Mouse (Mus musculus) lung, postnatal 0 days (tissue): Measurements from ENCODE around the gene Ucp3.

ENCODE experiments used
- CTCF ChIP-seq: IDR thresholded peaks from 2 replicates; pipeline ENCODE4 v1.5.1; 2016; ENCODE audit warnings: antibody characterized with exemption, mild to moderate bottlenecking
- EP300 ChIP-seq: IDR thresholded peaks from 2 replicates; pipeline ENCODE4 v1.6.1; 2016; ENCODE audit warnings: antibody characterized with exemption, mild to moderate bottlenecking, control low read depth

DNA sequence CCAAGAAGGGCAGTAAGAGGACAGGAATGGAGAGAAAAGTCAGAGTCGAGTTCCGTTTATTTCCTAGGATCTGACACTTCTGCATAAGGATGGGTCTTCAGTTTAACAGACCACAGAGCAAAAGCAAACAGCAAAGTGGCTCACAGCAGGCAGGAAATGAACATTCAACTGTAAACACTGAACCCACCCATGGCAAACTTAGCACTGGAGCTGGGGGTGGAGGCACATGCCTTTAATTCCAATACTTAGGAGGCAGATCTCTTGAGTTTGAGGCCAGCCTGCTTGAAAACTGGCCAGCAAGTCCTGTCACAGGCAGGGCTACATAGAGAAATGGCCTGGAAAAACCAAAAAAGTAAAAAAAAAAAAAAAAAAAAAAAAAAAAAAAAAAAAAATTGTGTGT lies 60.7 kb downstream of the Ucp3 start:
- TF ChIP-seq EP300 (no peak), CTCF (no peak)
